Mouse (Mus musculus) liver, embryonic 14 days (tissue): ENCODE results near the gene Gfra1. TPM values are rescaled to one million over a fixed set of nuclear protein-coding genes. Genes with fewer than 3 reads are reported as not detected.

Source experiments
- polyA plus RNA-seq: library from polyadenylated mRNA; depleted of rRNA; stranded (reverse); fragments of >200 nt; gene quantifications from 2 replicates; pipeline ENCODE4 v1.2.3, GENCODE M21; 2012; rRNA removed

The Gfra1 gene
- polyA plus RNA-seq, result 2.7 and 3.2 TPM in 2 replicates

DNA sequence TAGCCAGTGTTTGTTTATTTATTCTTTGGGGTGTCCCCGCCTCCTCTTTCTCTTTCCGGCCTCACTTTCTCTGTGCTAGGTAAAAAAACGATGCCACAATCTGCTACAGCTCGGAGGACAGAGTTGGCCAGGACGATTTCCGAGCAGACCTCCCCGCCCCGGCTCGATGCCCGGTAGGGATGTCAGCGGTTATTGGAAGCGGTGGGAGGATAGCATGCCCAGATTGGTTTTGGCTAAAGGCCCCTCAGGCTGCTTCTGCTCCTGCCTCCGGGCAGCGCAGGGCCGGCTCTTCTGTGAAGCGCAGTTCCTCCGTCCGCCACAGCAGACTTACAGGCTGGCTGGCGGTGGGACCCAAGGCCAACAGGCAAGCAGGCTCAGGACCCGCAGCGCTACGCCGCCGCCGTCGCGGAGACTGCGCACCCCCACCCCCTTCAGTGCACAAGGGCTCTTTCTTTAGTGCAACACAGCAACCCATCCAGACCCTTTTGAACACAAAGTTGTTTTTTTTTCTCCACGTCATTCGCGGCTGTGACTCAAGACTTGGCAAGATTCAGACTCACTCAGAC, at the start of gene Gfra1:
Gene Gfra1 (minus strand): TSS at position 414 of the 566 bp plus-strand sequence.

Other genes starting within 250 kb of the Gfra1 start
- gene Ccdc172, start 56.1 kb upstream of the Gfra1 start, polyA plus RNA-seq, result not detected in 2 replicates
- not detected in 2 replicates for gene Pnlip, start 196.6 kb upstream of the Gfra1 start, polyA plus RNA-seq